Mouse (Mus musculus) ES-Bruce4 (cell line): ENCODE measurements around the gene Frs2. TPM values are rescaled to one million over a fixed set of nuclear protein-coding genes. Genes with fewer than 3 reads are reported as not detected.

ENCODE experiments used
- H3K27ac ChIP-seq: 2 replicates; pipeline ENCODE4 v1.5.1; 2012; ENCODE audit warnings: low read length, inconsistent platforms; ENCODE audit not compliant: insufficient read depth
- H3K27me3 ChIP-seq: 2 replicates; pipeline ENCODE4 v1.6.1; 2012; ENCODE audit warnings: mild to moderate bottlenecking, low read length, inconsistent platforms; ENCODE audit not compliant: control insufficient read depth, poor library complexity, insufficient read depth, severe bottlenecking
- H3K36me3 ChIP-seq: 2 replicates; pipeline ENCODE4 v1.6.1; 2012; ENCODE audit warnings: inconsistent platforms, mild to moderate bottlenecking, low read length, moderate library complexity; ENCODE audit not compliant: control insufficient read depth, poor library complexity, insufficient read depth, severe bottlenecking
- H3K4me1 ChIP-seq: one replicate; pipeline ENCODE4 v1.8.1; 2011; ENCODE audit warnings: low read length; ENCODE audit not compliant: control insufficient read depth, insufficient read depth
- H3K4me3 ChIP-seq: 2 replicates; pipeline ENCODE4 v1.5.1; 2011; ENCODE audit warnings: low read depth, mild to moderate bottlenecking, low read length
- H3K9ac ChIP-seq: 2 replicates; pipeline ENCODE4 v1.6.1; 2012; ENCODE audit warnings: low read depth, mild to moderate bottlenecking, inconsistent platforms; ENCODE audit not compliant: poor library complexity, severe bottlenecking
- H3K9me3 ChIP-seq: replicated peaks from 2 replicates; pipeline ENCODE4 v1.6.1; 2012; ENCODE audit warnings: mild to moderate bottlenecking, low read length, inconsistent platforms; ENCODE audit not compliant: control insufficient read depth, poor library complexity, insufficient read depth, severe bottlenecking
- CTCF ChIP-seq: IDR thresholded peaks from one replicate; pipeline ENCODE4 v1.8.1; 2011; ENCODE audit warnings: low read depth, low read length
- EP300 ChIP-seq: IDR thresholded peaks from 2 replicates; pipeline ENCODE4 v1.6.1; 2011; ENCODE audit warnings: low read depth, low read length; ENCODE audit not compliant: insufficient read depth
- POLR2A ChIP-seq: IDR thresholded peaks from one replicate; pipeline ENCODE4 v1.8.1; 2011; ENCODE audit warnings: low read length; ENCODE audit not compliant: insufficient read depth
- polyA plus RNA-seq: library from polyadenylated mRNA; stranded (reverse); fragments of >200 nt; gene quantifications from 2 replicates; pipeline ENCODE4 v1.2.4, GENCODE M21; 2011; ENCODE audit warnings: low read depth; ENCODE audit not compliant: missing spikeins, insufficient read depth, insufficient read length

The Frs2 gene
- polyA plus RNA-seq, 1 experiment = 49.0 TPM

GRCm38 (mm10) chr10:117072191-117072888 is 76.0 kb downstream of the Frs2 start:
- H3K9me3 ChIP-seq = no peaks in the 10 kb centered on the region
- no peaks in the 10 kb centered on the region for H3K27me3 ChIP-seq
- H3K4me1 ChIP-seq = no peaks in the 10 kb centered on the region
- TF ChIP-seq POLR2A (no peak), CTCF (no peak), EP300 (no peak)
- H3K9ac ChIP-seq = no peak overlapping the region
- no peak overlapping the region for H3K4me3 ChIP-seq
- H3K27ac ChIP-seq = no peak overlapping the region
- H3K36me3 ChIP-seq = peaks cover 15% of the 10 kb centered on the region

- Histone ChIP-seq H3K36me3 (peaks cover 10% of the 10 kb centered on the region; the same call in 1 of the 2 replicates), H3K9me3 (no peaks in the 10 kb centered on the region), H3K4me3 (no peak overlapping the region), H3K9ac (no peak overlapping the region), H3K4me1 (no peaks in the 10 kb centered on the region), H3K27me3 (no peaks in the 10 kb centered on the region), H3K27ac (no peak overlapping the region)
- TF ChIP-seq CTCF (no peak), EP300 (no peak), POLR2A (no peak)
These were observed 79.2 kb downstream of the Frs2 start for GRCm38 (mm10) chr10:117069109-117069508.

- Histone ChIP-seq H3K27ac (no peak overlapping the region), H3K4me3 (peak overlapping the region; percentile 49), H3K36me3 (peaks cover 35% of the 10 kb centered on the region), H3K9ac (peak overlapping the region; percentile 64; the same call in 1 of the 2 replicates), H3K27me3 (no peaks in the 10 kb centered on the region), H3K4me1 (no peaks in the 10 kb centered on the region), H3K9me3 (no peaks in the 10 kb centered on the region)
- TF ChIP-seq EP300 (no peak), CTCF (no peak), POLR2A (no peak)
These were observed 84.3 kb downstream of the Frs2 start for GRCm38 (mm10) chr10:117064076-117064475.

- peak within 1 kb of the TSS; percentile 79 for H3K27ac ChIP-seq
- H3K4me1 ChIP-seq = no peaks in the 10 kb centered on the region
- H3K27me3 ChIP-seq = no peaks in the 10 kb centered on the region
- H3K36me3 ChIP-seq = peaks cover 42% of the 10 kb centered on the region
- TF ChIP-seq POLR2A (peak; percentile 57), CTCF (no peak)
- peak within 1 kb of the TSS; percentile 97 for H3K9ac ChIP-seq
- peak within 1 kb of the TSS; percentile 97 for H3K4me3 ChIP-seq
- H3K9me3 ChIP-seq = no peaks in the 10 kb centered on the region
These were observed 84.9 kb downstream of the Frs2 start, which contains the start of gene Cct2 for GRCm38 (mm10) chr10:117063254-117064021. Gene Cct2, minus strand, starts transcription at chr10:117063814.

- peaks cover 45% of the 10 kb centered on the region for H3K36me3 ChIP-seq
- H3K27ac ChIP-seq = no peak overlapping the region
- peak overlapping the region; percentile 97 for H3K9ac ChIP-seq
- H3K4me3 ChIP-seq = peak overlapping the region; percentile 97
- H3K9me3 ChIP-seq = no peaks in the 10 kb centered on the region
- TF ChIP-seq EP300 (no peak), POLR2A (no peak), CTCF (no peak)
- no peaks in the 10 kb centered on the region for H3K27me3 ChIP-seq
- no peaks in the 10 kb centered on the region for H3K4me1 ChIP-seq
These were observed 85.5 kb downstream of the Frs2 start for GRCm38 (mm10) chr10:117062894-117063253.

- no peaks in the 10 kb centered on the region for H3K4me1 ChIP-seq
- H3K27me3 ChIP-seq = no peaks in the 10 kb centered on the region
- no peak overlapping the region for H3K27ac ChIP-seq
- H3K9ac ChIP-seq = no peak overlapping the region
- H3K4me3 ChIP-seq = no peak overlapping the region
- TF ChIP-seq EP300 (no peak), CTCF (no peak), POLR2A (no peak)
- H3K36me3 ChIP-seq = peaks cover 96% of the 10 kb centered on the region
- H3K9me3 ChIP-seq = no peaks in the 10 kb centered on the region
These were observed 92.7 kb downstream of the Frs2 start for GRCm38 (mm10) chr10:117055668-117056067.
